Mouse (Mus musculus) liver, adult 2 months (tissue): Measurements from ENCODE around the gene 1700037C18Rik. TPM values are rescaled to one million over a fixed set of nuclear protein-coding genes. Genes with fewer than 3 reads are reported as not detected.

Experiments used
- DNase-seq: peaks from one replicate; pipeline ENCODE4 v3.0.0-alpha.2; 2011; ENCODE audit warnings: low read depth, low spot score; ENCODE audit errors: extremely low read depth
- H3K27ac ChIP-seq: fragments of 200-500 bp; replicated peaks from 2 replicates; pipeline ENCODE4 v1.5.1; 2012; ENCODE audit warnings: low read depth, mild to moderate bottlenecking, control low read depth, inconsistent platforms, low read length; ENCODE audit not compliant: insufficient read depth
- H3K27me3 ChIP-seq: fragments of 200-500 bp; 2 replicates; pipeline ENCODE4 v1.6.1; 2012; ENCODE audit warnings: mild to moderate bottlenecking, moderate library complexity, low read length, inconsistent platforms; ENCODE audit not compliant: control insufficient read depth, insufficient read depth
- H3K36me3 ChIP-seq: fragments of 200-500 bp; 2 replicates; pipeline ENCODE4 v1.6.1; 2012; ENCODE audit warnings: low read length, inconsistent platforms; ENCODE audit not compliant: control insufficient read depth, insufficient read depth
- H3K4me1 ChIP-seq: fragments of 200-500 bp; 2 replicates; pipeline ENCODE4 v1.6.1; 2011; ENCODE audit warnings: low read length; ENCODE audit not compliant: control insufficient read depth, insufficient read depth
- H3K4me3 ChIP-seq: fragments of 200-500 bp; 2 replicates; pipeline ENCODE4 v1.5.1; 2011; ENCODE audit warnings: low read depth, mild to moderate bottlenecking, control low read depth, low read length, moderate library complexity; ENCODE audit not compliant: insufficient read depth
- H3K79me2 ChIP-seq: fragments of 200-500 bp; 2 replicates; pipeline ENCODE4 v1.6.1; 2012; ENCODE audit warnings: inconsistent platforms, mild to moderate bottlenecking, low read length, moderate library complexity; ENCODE audit not compliant: control insufficient read depth, insufficient read depth
- H3K9ac ChIP-seq: fragments of 200-500 bp; 2 replicates; pipeline ENCODE4 v1.6.1; 2012; ENCODE audit warnings: low read depth, mild to moderate bottlenecking, control low read depth, inconsistent platforms, low read length
- CTCF ChIP-seq: fragments of 200-500 bp; IDR thresholded peaks from 2 replicates; pipeline ENCODE4 v1.5.1; 2011; ENCODE audit warnings: low read depth, low read length, control low read depth
- POLR2A ChIP-seq: fragments of 200-500 bp; IDR thresholded peaks from 2 replicates; pipeline ENCODE4 v1.6.1; 2011; ENCODE audit warnings: low read length, control low read depth; ENCODE audit not compliant: insufficient read depth; ENCODE audit errors: extremely low read depth
- WGBS: fragments of 180-500 bp; shearing (Covaris S2); methylation state at CpG from one replicate; pipeline ENCODE4 v1.1.7; 2018; 5-methylcytosine and 5-hydroxymethylcytosine counted together
- polyA plus RNA-seq: library from polyadenylated mRNA; depleted of rRNA; stranded (reverse); fragments of >200 nt; gene quantifications from 2 replicates; pipeline ENCODE4 v1.2.3, GENCODE M21; 2012
- total RNA-seq: library from RNA; depleted of rRNA; stranded (reverse); fragments of >200 nt; gene quantifications from 2 replicates; pipeline ENCODE4 v1.2.3, GENCODE M21; 2014

The 1700037C18Rik gene
- total and polyA plus RNA-seq, 2 experiments: 0.46 to 1.5 TPM

GRCm38 (mm10) chr16:3885065-3885670 is 23.3 kb downstream of the 1700037C18Rik start:
- H3K4me3 ChIP-seq: peak overlapping the region; percentile 97
- H3K27ac ChIP-seq: peak overlapping the region; percentile 99
- DNase-seq: peak; percentile 97
- H3K27me3 ChIP-seq: no peaks in the 10 kb centered on the region
- H3K79me2 ChIP-seq: peaks cover 37% of the 10 kb centered on the region
- TF ChIP-seq CTCF (no peak), POLR2A (peak; percentile 61)
- whole genome bisulfite sequencing: under 1% methylated on average over 10 of the region's 10 CpGs
- H3K36me3 ChIP-seq: no peaks in the 10 kb centered on the region
- peaks cover 18% of the 10 kb centered on the region for H3K4me1 ChIP-seq
- H3K9ac ChIP-seq: peak overlapping the region; percentile 99

GRCm38 (mm10) chr16:3884201-3885064 is 24.1 kb downstream of the 1700037C18Rik start, which contains the start of the genes Zfp597 and Gm20695:
Gene Zfp597 (minus strand): TSS chr16:3884561.
Gene Gm20695 (plus strand): TSS chr16:3884648.
- peak; percentile 84 for DNase-seq
- under 1% methylated on average over 87 of the region's 88 CpGs for WGBS
- Histone ChIP-seq H3K79me2 (peaks cover 34% of the 10 kb centered on the region), H3K27me3 (no peaks in the 10 kb centered on the region), H3K9ac (peak within 1 kb of the TSS; percentile 99), H3K4me1 (peaks cover 16% of the 10 kb centered on the region), H3K4me3 (peak within 1 kb of the TSS; percentile 97), H3K36me3 (no peaks in the 10 kb centered on the region), H3K27ac (peak within 1 kb of the TSS; percentile 99)
- TF ChIP-seq CTCF (no peak), POLR2A (peak; percentile 39; the same call in 1 of the 2 replicates)

- no peak for DNase-seq
- H3K79me2 ChIP-seq: peaks cover 4% of the 10 kb centered on the region; the same call in 1 of the 2 replicates
- peaks cover 6% of the 10 kb centered on the region for H3K4me1 ChIP-seq
- no peak overlapping the region for H3K4me3 ChIP-seq
- TF ChIP-seq CTCF (no peak), POLR2A (no peak)
- H3K27ac ChIP-seq: no peak overlapping the region
- no peaks in the 10 kb centered on the region for H3K36me3 ChIP-seq
- 95% methylated on average over 4 of the region's 4 CpGs for WGBS
- no peaks in the 10 kb centered on the region for H3K27me3 ChIP-seq
- H3K9ac ChIP-seq: no peak overlapping the region
These were observed 32.1 kb downstream of the 1700037C18Rik start for GRCm38 (mm10) chr16:3876346-3876745.

- Histone ChIP-seq H3K27ac (peak within 1 kb of the TSS; percentile 65), H3K79me2 (peaks cover 3% of the 10 kb centered on the region; the same call in 1 of the 2 replicates), H3K9ac (peak within 1 kb of the TSS; percentile 56), H3K4me3 (peak within 1 kb of the TSS; percentile 70), H3K4me1 (peaks cover 3% of the 10 kb centered on the region), H3K36me3 (no peaks in the 10 kb centered on the region; the same call in 1 of the 2 replicates), H3K27me3 (no peaks in the 10 kb centered on the region)
- peak; percentile 90 for DNase-seq
- TF ChIP-seq POLR2A: 0 out of 2 replicates have a peak, but pooled peaks have one; percentile 8
- TF ChIP-seq CTCF: no peak
- WGBS: 3% methylated on average over 47 of the region's 47 CpGs
These were observed 36.1 kb downstream of the 1700037C18Rik start, which contains the start of gene Naa60 for GRCm38 (mm10) chr16:3872216-3873047. Gene Naa60 (plus strand): TSS chr16:3872375.

GRCm38 (mm10) chr16:3871815-3872214 is 36.7 kb downstream of the 1700037C18Rik start:
- H3K36me3 ChIP-seq: peaks cover 2% of the 10 kb centered on the region; the same call in 1 of the 2 replicates
- H3K4me1 ChIP-seq: peaks cover 3% of the 10 kb centered on the region; the same call in 1 of the 2 replicates
- H3K27me3 ChIP-seq: no peaks in the 10 kb centered on the region
- peak overlapping the region; percentile 43 for H3K9ac ChIP-seq
- peak overlapping the region; percentile 9; the same call in 1 of the 2 replicates for H3K27ac ChIP-seq
- WGBS: 5% methylated on average over 16 of the region's 16 CpGs
- peak overlapping the region; percentile 70 for H3K4me3 ChIP-seq
- no peak for DNase-seq
- no peak for TF ChIP-seq CTCF
- no peak for TF ChIP-seq POLR2A
- peaks cover 3% of the 10 kb centered on the region; the same call in 1 of the 2 replicates for H3K79me2 ChIP-seq
